Mouse (Mus musculus) heart, postnatal 0 days (tissue): ENCODE measurements around the gene Olfr508. TPM values are rescaled to one million over a fixed set of nuclear protein-coding genes. Genes with fewer than 3 reads are reported as not detected.

Source experiments
- ATAC-seq: fragments of 200-750 bp; cut with Nextera tagmentation; 2 replicates; pipeline ENCODE4 v1.8.0; 2017; ENCODE audit warnings: low read depth, moderate number of reproducible peaks, moderate library complexity; ENCODE audit not compliant: insufficient read depth
- DNase-seq: peaks from one replicate; pipeline ENCODE4 v3.0.0-alpha.2; 2016; ENCODE audit warnings: low spot score
- H3K27ac ChIP-seq: fragments of 300-500 bp; sonication (generic); 2 replicates; pipeline ENCODE4 v1.5.1; 2014; ENCODE audit warnings: low read depth, mild to moderate bottlenecking
- H3K27me3 ChIP-seq: fragments of 300-500 bp; sonication (generic); 2 replicates; pipeline ENCODE4 v1.6.1; 2014; ENCODE audit warnings: low read length, mixed read lengths; ENCODE audit not compliant: control insufficient read depth, insufficient read depth
- H3K36me3 ChIP-seq: fragments of 300-500 bp; sonication (generic); replicated peaks from 2 replicates; pipeline ENCODE4 v1.6.1; 2014; ENCODE audit warnings: low read length, mixed read lengths; ENCODE audit not compliant: control insufficient read depth, insufficient read depth
- H3K4me1 ChIP-seq: fragments of 300-500 bp; sonication (generic); 2 replicates; pipeline ENCODE4 v1.6.1; 2014; ENCODE audit warnings: antibody characterized with exemption; ENCODE audit not compliant: control insufficient read depth, insufficient read depth
- H3K4me2 ChIP-seq: fragments of 300-500 bp; sonication (generic); 2 replicates; pipeline ENCODE4 v1.6.1; 2014; ENCODE audit warnings: low read depth, mild to moderate bottlenecking, low read length, moderate library complexity
- H3K4me3 ChIP-seq: fragments of 300-500 bp; sonication (generic); 2 replicates; pipeline ENCODE4 v1.5.1; 2014; ENCODE audit warnings: low read depth, low read length
- H3K9ac ChIP-seq: fragments of 300-500 bp; sonication (generic); replicated peaks from 2 replicates; pipeline ENCODE4 v1.6.1; 2014; ENCODE audit warnings: low read depth, low read length, mixed read lengths
- H3K9me3 ChIP-seq: fragments of 300-500 bp; sonication (generic); replicated peaks from 2 replicates; pipeline ENCODE4 v1.6.1; 2016; ENCODE audit warnings: low read length; ENCODE audit not compliant: control insufficient read depth
- CTCF ChIP-seq: IDR thresholded peaks from 2 replicates; pipeline ENCODE4 v1.5.1; 2016; ENCODE audit warnings: antibody characterized with exemption, control low read depth, low read depth
- EP300 ChIP-seq: IDR thresholded peaks from 2 replicates; pipeline ENCODE4 v1.6.1; 2016; ENCODE audit warnings: antibody characterized with exemption, low read depth
- WGBS: fragments of 180-500 bp; shearing (Covaris S2); extraction: QIAGEN DNeasy Blood & Tissue Kit; methylation state at CpG from one replicate; pipeline ENCODE4 v1.1.7; 2014; 5-methylcytosine and 5-hydroxymethylcytosine counted together
- polyA plus RNA-seq: library from polyadenylated mRNA; unstranded; fragments of >200 nt; fragmentation: Nextera tagmentation; extraction: Ambion mirVana; gene quantifications from 2 replicates; pipeline ENCODE4 v1.2.1, GENCODE M21; 2015
- total RNA-seq: library from RNA; depleted of rRNA; stranded (reverse); fragments of >200 nt; gene quantifications from 2 replicates; pipeline ENCODE4 v1.2.3, GENCODE M21; 2014; ENCODE audit warnings: low replicate concordance; rRNA removed

Olfr508 gene
- total and polyA plus RNA-seq, 2 experiments from 2014 or later = not detected

- TF ChIP-seq EP300 = no peak
- TF ChIP-seq CTCF = no peak
- H3K36me3 ChIP-seq = no peaks in the 10 kb centered on the region
- DNase-seq = no peak
- H3K4me2 ChIP-seq = no peak within 1 kb of the TSS
- no peaks in the 10 kb centered on the region for H3K27me3 ChIP-seq
- WGBS = 65% methylated on average over 2 of the region's 2 CpGs
- H3K9ac ChIP-seq = no peak within 1 kb of the TSS
- H3K4me3 ChIP-seq = no peak within 1 kb of the TSS
- H3K4me1 ChIP-seq = no peaks in the 10 kb centered on the region
- no peak within 1 kb of the TSS for H3K27ac ChIP-seq
- no peak for ATAC-seq
- 0 out of 2 replicates have a peak, but pooled peaks cover 2% of the 10 kb centered on the region for H3K9me3 ChIP-seq
These were observed 8.3 kb upstream of the Olfr508 start, which contains the start of gene Olfr507 for GRCm38 (mm10) chr7:108621514-108621913. Gene Olfr507 (plus strand): TSS chr7:108621814.

- TF ChIP-seq EP300 (no peak), CTCF (no peak)
- no peak for ATAC-seq
- no peaks in the 10 kb centered on the region for H3K27me3 ChIP-seq
These were observed 22.0 kb downstream of the Olfr508 start, which contains the start of gene Olfr509 for GRCm38 (mm10) chr7:108651806-108652205. Gene Olfr509 (minus strand): TSS chr7:108651906.

GRCm38 (mm10) chr7:108662419-108662818 lies 32.6 kb downstream of the Olfr508 start:
- Histone ChIP-seq H3K4me1 (no peaks in the 10 kb centered on the region), H3K4me2 (no peak overlapping the region), H3K4me3 (no peak overlapping the region), H3K9me3 (0 out of 2 replicates have a peak, but pooled peaks cover 2% of the 10 kb centered on the region), H3K36me3 (no peaks in the 10 kb centered on the region), H3K27ac (no peak overlapping the region), H3K9ac (no peak overlapping the region), H3K27me3 (no peaks in the 10 kb centered on the region)
- no peak for DNase-seq
- 74% methylated on average over 3 of the region's 3 CpGs for WGBS
- TF ChIP-seq EP300 (no peak), CTCF (no peak)
- ATAC-seq = no peak

More at GRCm38 (mm10) chr7:108651806-108652205, 22.0 kb downstream of the Olfr508 start, which contains the start of gene Olfr509:
- H3K4me3 ChIP-seq = no peak within 1 kb of the TSS
- no peak within 1 kb of the TSS for H3K27ac ChIP-seq
- H3K4me1 ChIP-seq = no peaks in the 10 kb centered on the region
- no peak within 1 kb of the TSS for H3K9ac ChIP-seq
- no peaks in the 10 kb centered on the region for H3K9me3 ChIP-seq
- H3K4me2 ChIP-seq = no peak within 1 kb of the TSS
- DNase-seq = no peak
- no peaks in the 10 kb centered on the region for H3K36me3 ChIP-seq

- Histone ChIP-seq H3K9me3 (no peaks in the 10 kb centered on the region), H3K36me3 (no peaks in the 10 kb centered on the region), H3K27me3 (no peaks in the 10 kb centered on the region), H3K27ac (no peak within 1 kb of the TSS), H3K4me1 (no peaks in the 10 kb centered on the region), H3K9ac (no peak within 1 kb of the TSS), H3K4me3 (no peak within 1 kb of the TSS), H3K4me2 (no peak within 1 kb of the TSS)
- DNase-seq (no peak), ATAC-seq (no peak)
- no peak for TF ChIP-seq EP300
- TF ChIP-seq CTCF = no peak
- 80% methylated on average over 1 of the region's 1 CpGs for WGBS
These were observed 36.3 kb downstream of the Olfr508 start, which contains the start of gene Olfr510 for GRCm38 (mm10) chr7:108666118-108666517. Gene Olfr510 (plus strand): TSS chr7:108666418.

- no peak for TF ChIP-seq EP300
- no peak for TF ChIP-seq CTCF
- no peak for DNase-seq
- Histone ChIP-seq H3K36me3 (no peaks in the 10 kb centered on the region), H3K27ac (no peak overlapping the region), H3K9ac (no peak overlapping the region), H3K4me1 (no peaks in the 10 kb centered on the region), H3K9me3 (no peaks in the 10 kb centered on the region), H3K4me3 (no peak overlapping the region), H3K4me2 (no peak overlapping the region), H3K27me3 (no peaks in the 10 kb centered on the region)
- 47% methylated on average over 1 of the region's 1 CpGs for WGBS
- ATAC-seq = no peak
These were observed 41.3 kb downstream of the Olfr508 start for GRCm38 (mm10) chr7:108671058-108671457.

- H3K4me2 ChIP-seq = no peak overlapping the region
- 67% methylated on average over 4 of the region's 4 CpGs for WGBS
- no peak overlapping the region for H3K4me3 ChIP-seq
- H3K27ac ChIP-seq = no peak overlapping the region
- no peaks in the 10 kb centered on the region for H3K36me3 ChIP-seq
- DNase-seq (no peak), ATAC-seq (no peak)
- no peak for TF ChIP-seq CTCF
- no peak for TF ChIP-seq EP300
- H3K27me3 ChIP-seq = no peaks in the 10 kb centered on the region
- no peaks in the 10 kb centered on the region for H3K9me3 ChIP-seq
- no peak overlapping the region for H3K9ac ChIP-seq
- no peaks in the 10 kb centered on the region for H3K4me1 ChIP-seq
These were observed 49.1 kb downstream of the Olfr508 start for GRCm38 (mm10) chr7:108678886-108679285.

Other genes with a start within 250 kb of the Olfr508 start
- gene Olfr495, start 236.8 kb upstream of the Olfr508 start, total RNA-seq = not detected in 2 replicates
- not detected in 2 replicates for gene Olfr495, start 236.8 kb upstream of the Olfr508 start, polyA plus RNA-seq
- gene Olfr497, start 209.6 kb upstream of the Olfr508 start, total RNA-seq = not detected in 2 replicates
- not detected in 2 replicates for gene Olfr497, start 209.6 kb upstream of the Olfr508 start, polyA plus RNA-seq
- not detected in 2 replicates for gene Olfr498, start 164.7 kb upstream of the Olfr508 start, total RNA-seq
- not detected in 2 replicates for gene Olfr498, start 164.7 kb upstream of the Olfr508 start, polyA plus RNA-seq
- gene Olfr502, start 104.9 kb upstream of the Olfr508 start, total RNA-seq = not detected in 2 replicates
- not detected in 2 replicates for gene Olfr502, start 104.9 kb upstream of the Olfr508 start, polyA plus RNA-seq
- gene Olfr503, start 85.5 kb upstream of the Olfr508 start, total RNA-seq = not detected in 2 replicates
- not detected in 2 replicates for gene Olfr503, start 85.5 kb upstream of the Olfr508 start, polyA plus RNA-seq
- gene Olfr504, start 64.2 kb upstream of the Olfr508 start, total RNA-seq = not detected in 2 replicates
- not detected in 2 replicates for gene Olfr504, start 64.2 kb upstream of the Olfr508 start, polyA plus RNA-seq
- gene Olfr506, start 19.2 kb upstream of the Olfr508 start, total RNA-seq = not detected in 2 replicates
- not detected in 2 replicates for gene Olfr506, start 19.2 kb upstream of the Olfr508 start, polyA plus RNA-seq
- not detected in 2 replicates for gene Olfr507, start 8.2 kb upstream of the Olfr508 start, total RNA-seq
- gene Olfr507, start 8.2 kb upstream of the Olfr508 start, polyA plus RNA-seq = not detected in 2 replicates
- gene Olfr509, start 21.9 kb downstream of the Olfr508 start, total RNA-seq = not detected in 2 replicates
- gene Olfr509, start 21.9 kb downstream of the Olfr508 start, polyA plus RNA-seq = not detected in 2 replicates
- gene Olfr510, start 36.4 kb downstream of the Olfr508 start, total RNA-seq = not detected in 2 replicates
- not detected in 2 replicates for gene Olfr510, start 36.4 kb downstream of the Olfr508 start, polyA plus RNA-seq
- gene Olfr512, start 83.3 kb downstream of the Olfr508 start, total RNA-seq = not detected in 2 replicates
- not detected in 2 replicates for gene Olfr512, start 83.3 kb downstream of the Olfr508 start, polyA plus RNA-seq
- not detected in 2 replicates for gene Olfr513, start 121.0 kb downstream of the Olfr508 start, total RNA-seq
- gene Olfr513, start 121.0 kb downstream of the Olfr508 start, polyA plus RNA-seq = not detected in 2 replicates
- gene Olfr514, start 196.0 kb downstream of the Olfr508 start, total RNA-seq = not detected in 2 replicates
- gene Olfr514, start 196.0 kb downstream of the Olfr508 start, polyA plus RNA-seq = not detected in 2 replicates
- gene Olfr516, start 220.5 kb downstream of the Olfr508 start, total RNA-seq = not detected in 2 replicates
- gene Olfr516, start 220.5 kb downstream of the Olfr508 start, polyA plus RNA-seq = not detected in 2 replicates
- gene Olfr517, start 242.4 kb downstream of the Olfr508 start, total RNA-seq = not detected in 2 replicates
- not detected in 2 replicates for gene Olfr517, start 242.4 kb downstream of the Olfr508 start, polyA plus RNA-seq